Mouse (Mus musculus) erythroblast, embryonic 14.5 days (primary cell): ENCODE measurements around the gene Slc6a3. TPM values are rescaled to one million over a fixed set of nuclear protein-coding genes. Genes with fewer than 3 reads are reported as not detected.

ENCODE experiments used
- H3K27me3 ChIP-seq: 2 replicates; pipeline ENCODE4 v1.6.1; 2012; ENCODE audit warnings: inconsistent platforms; ENCODE audit not compliant: control insufficient read depth
- H3K36me3 ChIP-seq: 2 replicates; pipeline ENCODE4 v1.6.1; 2012; ENCODE audit warnings: mild to moderate bottlenecking, inconsistent platforms; ENCODE audit not compliant: control insufficient read depth
- H3K4me1 ChIP-seq: 2 replicates; pipeline ENCODE4 v1.6.1; 2012; ENCODE audit warnings: inconsistent platforms; ENCODE audit not compliant: control insufficient read depth
- H3K4me3 ChIP-seq: replicated peaks from 2 replicates; pipeline ENCODE3; 2012; ENCODE audit warnings: moderate library complexity, mild to moderate bottlenecking, inconsistent platforms
- H3K9me3 ChIP-seq: 2 replicates; pipeline ENCODE4 v1.6.1; 2012; ENCODE audit warnings: low read length, inconsistent platforms, mixed read lengths; ENCODE audit not compliant: control insufficient read depth
- GATA1 ChIP-seq: IDR thresholded peaks from 2 replicates; pipeline ENCODE4 v1.6.1; 2012; ENCODE audit warnings: low read length, inconsistent platforms, mixed read lengths
- TAL1 ChIP-seq: IDR thresholded peaks from 3 replicates; pipeline ENCODE4 v1.6.1; 2012; ENCODE audit warnings: low read length, inconsistent platforms, mixed read lengths
- polyA plus RNA-seq: library from polyadenylated mRNA; stranded (reverse); fragments of >175 nt; gene quantifications from 2 replicates; pipeline ENCODE4 v1.2.3, GENCODE M21; 2012

The Slc6a3 gene
- polyA plus RNA-seq, 1 experiment, result not detected

- peaks cover 61% of the 10 kb centered on the region for H3K4me1 ChIP-seq
- no peak overlapping the region for H3K4me3 ChIP-seq
- TF ChIP-seq TAL1 (no peak), GATA1 (no peak)
- no peaks in the 10 kb centered on the region for H3K9me3 ChIP-seq
- no peaks in the 10 kb centered on the region for H3K27me3 ChIP-seq
- peaks cover 100% of the 10 kb centered on the region for H3K36me3 ChIP-seq
These were observed 33.8 kb upstream of the Slc6a3 start for GRCm38 (mm10) chr13:73502719-73503118.

GRCm38 (mm10) chr13:73505686-73506467 lies 30.7 kb upstream of the Slc6a3 start:
- TF ChIP-seq GATA1 (no peak), TAL1 (no peak)
- Histone ChIP-seq H3K4me1 (peaks cover 29% of the 10 kb centered on the region), H3K4me3 (no peak overlapping the region), H3K27me3 (no peaks in the 10 kb centered on the region), H3K9me3 (no peaks in the 10 kb centered on the region), H3K36me3 (peaks cover 100% of the 10 kb centered on the region)

- H3K9me3 ChIP-seq, result no peaks in the 10 kb centered on the region
- TF ChIP-seq GATA1 (no peak), TAL1 (no peak)
- peaks cover 100% of the 10 kb centered on the region for H3K36me3 ChIP-seq
- H3K4me1 ChIP-seq, result peaks cover 8% of the 10 kb centered on the region
- no peak overlapping the region for H3K4me3 ChIP-seq
- no peaks in the 10 kb centered on the region for H3K27me3 ChIP-seq
These were observed 27.6 kb upstream of the Slc6a3 start for GRCm38 (mm10) chr13:73508817-73509550.

GRCm38 (mm10) chr13:73509869-73510268 lies 26.7 kb upstream of the Slc6a3 start:
- Histone ChIP-seq H3K4me1 (peaks cover 8% of the 10 kb centered on the region), H3K9me3 (no peaks in the 10 kb centered on the region), H3K36me3 (peaks cover 100% of the 10 kb centered on the region), H3K4me3 (no peak overlapping the region), H3K27me3 (no peaks in the 10 kb centered on the region)
- no peak for TF ChIP-seq TAL1
- no peak for TF ChIP-seq GATA1

- H3K27me3 ChIP-seq, result no peaks in the 10 kb centered on the region
- TF ChIP-seq TAL1 (no peak), GATA1 (no peak)
- H3K9me3 ChIP-seq, result no peaks in the 10 kb centered on the region
- no peak overlapping the region for H3K4me3 ChIP-seq
- H3K36me3 ChIP-seq, result peaks cover 100% of the 10 kb centered on the region
- no peaks in the 10 kb centered on the region; the same call in none of the 2 replicates for H3K4me1 ChIP-seq
These were observed 23.5 kb upstream of the Slc6a3 start for GRCm38 (mm10) chr13:73512776-73513673.

- H3K36me3 ChIP-seq, result peaks cover 72% of the 10 kb centered on the region
- H3K4me1 ChIP-seq, result no peaks in the 10 kb centered on the region
- TF ChIP-seq GATA1 (no peak), TAL1 (no peak)
- H3K27me3 ChIP-seq, result no peaks in the 10 kb centered on the region
- H3K9me3 ChIP-seq, result peaks cover 2% of the 10 kb centered on the region; the same call in 1 of the 2 replicates
- no peak overlapping the region for H3K4me3 ChIP-seq
These were observed 19.7 kb upstream of the Slc6a3 start for GRCm38 (mm10) chr13:73516886-73517285.

- TF ChIP-seq TAL1 (no peak), GATA1 (no peak)
- no peaks in the 10 kb centered on the region for H3K36me3 ChIP-seq
- H3K9me3 ChIP-seq, result no peaks in the 10 kb centered on the region
- no peak overlapping the region for H3K4me3 ChIP-seq
- H3K27me3 ChIP-seq, result peaks cover 65% of the 10 kb centered on the region
- H3K4me1 ChIP-seq, result peaks cover 34% of the 10 kb centered on the region
These were observed 2.8 kb upstream of the Slc6a3 start for GRCm38 (mm10) chr13:73533716-73534115.

GRCm38 (mm10) chr13:73535287-73535686 lies 1.3 kb upstream of the Slc6a3 start:
- no peaks in the 10 kb centered on the region for H3K9me3 ChIP-seq
- no peaks in the 10 kb centered on the region for H3K36me3 ChIP-seq
- H3K27me3 ChIP-seq, result peaks cover 65% of the 10 kb centered on the region
- TF ChIP-seq GATA1 (no peak), TAL1 (no peak)
- H3K4me1 ChIP-seq, result peaks cover 34% of the 10 kb centered on the region
- H3K4me3 ChIP-seq, result peak overlapping the region; percentile 65
